Mouse (Mus musculus): ENCODE measurements around the gene Mast2. TPM values are rescaled to one million over a fixed set of nuclear protein-coding genes. Genes with fewer than 3 reads are reported as not detected.
A peak's percentile ranks its signal among the peaks of the same experiment; 100 is the strongest.

Mast2 gene
- total RNA-seq, 2 experiments from 2014 or later = 96.5 to 104 TPM

GRCm38 (mm10) chr4:116421170-116421569, 42.8 kb downstream of the Mast2 start:
- intact Hi-C loops (cut with DNase I) = no loop called here
- DNase-seq = peak in 1 of 2 experiments; percentile 16

- DNase-seq = no peak
- intact Hi-C loops (cut with DNase I) = no loop called here
These were observed 51.0 kb downstream of the Mast2 start for GRCm38 (mm10) chr4:116412993-116413392.

GRCm38 (mm10) chr4:116411401-116411800, 52.6 kb downstream of the Mast2 start:
- no peak for DNase-seq
- intact Hi-C loops (cut with DNase I) = no loop called here

DNA sequence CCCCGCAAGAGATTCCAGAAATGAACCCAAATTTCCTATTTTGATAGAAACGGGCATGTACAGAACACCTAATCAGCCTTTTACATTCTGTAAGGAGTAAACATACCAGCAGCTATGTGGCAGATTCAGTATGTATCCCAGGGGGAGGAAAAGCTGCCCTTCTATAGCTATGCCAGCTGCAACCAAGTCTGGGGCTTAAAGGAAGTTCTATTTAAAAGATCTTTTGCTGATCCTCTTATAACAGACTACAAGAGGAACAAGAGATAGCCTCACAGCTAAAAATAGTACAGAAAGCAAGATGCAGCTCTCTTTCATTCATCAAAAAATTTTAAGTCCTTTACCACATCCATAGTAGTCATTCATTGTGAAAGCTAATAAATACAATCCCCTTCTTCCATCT, 57.3 kb downstream of the Mast2 start:
- DNase-seq = no peak
- intact Hi-C loops (cut with DNase I) = no loop called here

DNA sequence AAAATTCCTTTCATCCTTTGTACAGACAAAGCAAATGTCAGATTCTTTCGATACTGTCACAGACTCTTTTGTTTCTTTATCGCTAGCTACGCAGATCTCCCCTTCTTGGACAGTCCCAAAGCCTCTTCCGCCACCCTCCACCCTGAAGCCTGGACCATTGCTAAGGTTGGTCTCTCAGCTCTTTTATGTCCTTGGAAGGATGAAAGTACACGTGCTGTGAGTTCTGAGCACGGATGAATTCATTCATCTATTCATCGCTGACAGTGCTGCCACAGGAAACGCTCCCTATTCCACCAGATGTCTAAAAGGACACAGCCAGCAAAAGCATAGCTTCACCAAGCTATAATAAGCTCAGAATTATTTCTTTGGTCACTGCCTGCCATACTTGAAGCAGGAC, 58.0 kb downstream of the Mast2 start:
- DNase-seq = peak in 1 of 2 experiments; percentile 5
- intact Hi-C loops (cut with DNase I) = no loop called here

DNA sequence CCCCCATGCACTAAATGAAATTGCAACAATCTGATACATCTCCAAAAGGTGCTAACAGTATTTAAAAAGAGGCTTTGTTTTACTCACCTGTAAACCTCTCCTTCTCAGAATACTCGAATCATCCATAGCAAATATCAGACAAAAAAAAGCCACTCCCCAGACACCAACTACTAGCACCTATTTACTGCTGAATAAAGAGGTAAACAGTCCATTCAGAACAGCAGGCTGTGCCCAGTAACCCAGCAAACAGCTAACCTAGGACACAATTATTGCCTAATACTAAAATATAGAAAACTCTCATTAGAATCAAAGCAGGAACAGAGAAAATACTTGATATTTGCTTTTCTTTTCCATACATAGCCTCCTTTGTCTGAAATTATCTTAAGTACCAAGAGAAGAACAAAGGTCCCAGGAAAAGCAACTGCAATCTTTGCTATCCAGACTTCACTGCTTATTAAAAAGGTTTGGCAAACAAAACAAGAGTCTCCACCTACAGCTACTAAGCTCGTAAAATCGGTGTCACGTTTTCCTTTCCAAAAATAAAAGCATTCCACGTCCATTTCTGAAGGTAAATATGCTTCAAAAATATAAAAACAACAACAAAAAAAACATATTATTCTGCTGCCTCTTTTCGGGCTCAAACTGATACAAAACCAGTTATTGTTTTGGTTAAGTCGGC, 58.6 kb downstream of the Mast2 start:
- intact Hi-C loops (cut with DNase I) = no loop called here
- DNase-seq = no peak

GRCm38 (mm10) chr4:116403884-116404283, 60.1 kb downstream of the Mast2 start:
- intact Hi-C loops (cut with DNase I) = loop anchor here (5.0 kb wide), 1 partner anchor 62 kb away; no protein-coding TSS in a partner anchor
- DNase-seq = peak in 1 of 2 experiments; percentile 14

DNA sequence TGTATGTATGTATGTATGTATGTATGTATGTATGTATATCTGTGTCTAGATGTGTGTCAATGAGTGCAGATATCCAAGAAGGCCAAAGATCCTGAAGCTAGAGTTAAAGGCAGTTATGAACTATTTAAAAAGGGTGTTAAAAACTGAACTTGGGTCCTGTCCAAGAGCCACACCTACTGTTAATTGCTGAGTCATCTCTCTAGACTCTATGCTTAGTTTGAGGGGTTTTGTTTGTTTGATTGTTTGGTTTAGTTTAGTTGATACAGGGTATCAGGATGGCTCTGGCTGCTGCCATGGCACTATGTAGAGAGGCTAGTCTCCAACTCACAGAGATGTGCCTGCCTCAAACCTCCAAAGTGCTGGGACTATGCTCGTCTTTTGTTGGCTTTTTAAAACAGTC, 61.3 kb downstream of the Mast2 start:
- no peak for DNase-seq
- intact Hi-C loops (cut with DNase I) = loop anchor here (5.0 kb wide), 1 partner anchor 60 kb away; no protein-coding TSS in a partner anchor

- intact Hi-C loops (cut with DNase I) = no loop called here
- DNase-seq = no peak
These were observed 65.9 kb downstream of the Mast2 start for GRCm38 (mm10) chr4:116398051-116398450.

GRCm38 (mm10) chr4:116377973-116378667, 85.9 kb downstream of the Mast2 start:
- intact Hi-C loops (cut with DNase I) = no loop called here
- DNase-seq = peak in 1 of 2 experiments; percentile 47

DNA sequence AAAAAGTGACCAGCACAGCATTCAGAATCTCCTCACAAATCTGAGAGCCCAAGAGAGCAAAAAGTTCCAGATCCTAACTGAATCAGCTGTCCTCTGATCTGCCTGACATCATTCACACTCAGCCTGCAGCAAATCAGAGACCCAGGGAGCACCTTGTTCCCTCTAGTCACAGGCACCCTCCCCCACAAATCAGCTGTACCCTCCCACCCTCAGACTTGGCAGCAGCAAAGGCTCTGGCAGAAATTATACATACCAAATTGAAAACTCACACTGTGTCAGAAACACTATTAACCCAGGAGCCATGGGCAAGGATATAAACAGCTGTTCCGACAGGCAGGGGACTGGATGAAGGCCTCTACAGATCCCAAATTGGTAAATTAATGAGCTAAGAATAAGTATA, 92.3 kb downstream of the Mast2 start:
- DNase-seq = peak; percentile 62 to 75
- intact Hi-C loops (cut with DNase I) = no loop called here

DNA sequence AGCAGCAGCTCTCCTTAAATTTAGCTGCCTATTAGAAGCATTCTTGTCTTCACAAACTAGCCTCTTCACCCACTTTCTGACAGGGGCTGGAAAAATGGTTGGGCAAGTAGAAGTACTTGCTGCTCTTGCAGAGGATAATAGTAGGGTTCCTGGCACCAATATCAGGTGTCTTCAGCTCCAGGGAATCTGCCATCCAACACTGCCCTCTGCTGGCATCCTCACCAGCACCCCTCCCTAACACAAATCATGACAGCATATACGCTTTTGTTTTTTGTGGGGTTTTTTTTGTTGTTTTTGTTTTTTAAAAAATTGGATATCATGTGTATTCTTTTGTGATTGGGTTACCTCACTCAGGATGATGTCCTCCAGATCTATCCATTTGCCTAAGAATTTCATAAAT, 105.9 kb downstream of the Mast2 start:
- no peak for DNase-seq

GRCm38 (mm10) chr4:116352919-116353318, 111.1 kb downstream of the Mast2 start:
- intact Hi-C loops (cut with DNase I) = no loop called here
- no peak for DNase-seq

More for the DNA sequence above, 105.9 kb downstream of the Mast2 start:
- intact Hi-C loops (cut with DNase I) = no loop called here

GRCm38 (mm10) chr4:116352496-116352895, 111.5 kb downstream of the Mast2 start:
- intact Hi-C loops (cut with DNase I) = no loop called here
- no peak for DNase-seq

DNA sequence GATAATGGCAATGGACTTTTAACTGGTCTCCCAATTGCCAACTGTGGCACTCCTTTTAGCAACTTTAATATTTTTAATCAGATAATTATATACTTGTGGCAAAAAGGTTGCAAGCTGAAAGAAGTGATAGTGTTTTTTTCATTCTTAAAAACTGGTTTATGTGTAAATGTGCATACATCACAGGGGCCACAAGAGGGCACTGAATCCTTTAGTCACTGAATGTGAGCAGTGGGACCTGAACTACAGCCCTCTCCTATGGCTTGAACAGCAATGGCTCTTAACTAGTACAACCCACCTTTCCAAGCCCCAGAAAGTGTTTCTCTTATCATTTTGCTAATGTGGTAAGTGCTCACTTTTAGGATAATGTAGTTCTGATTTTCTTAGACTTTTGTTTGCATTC, 121.9 kb downstream of the Mast2 start:
- peak; percentile 49 to 73 for DNase-seq
- intact Hi-C loops (cut with DNase I) = loop anchor here (5.0 kb wide), 2 partner anchors 60 to 105 kb away; no protein-coding TSS in a partner anchor

GRCm38 (mm10) chr4:116336294-116336693, 127.7 kb downstream of the Mast2 start:
- intact Hi-C loops (cut with DNase I) = no loop called here
- DNase-seq = no peak

GRCm38 (mm10) chr4:116329256-116329655, 134.7 kb downstream of the Mast2 start:
- intact Hi-C loops (cut with DNase I) = no loop called here
- DNase-seq = no peak

- intact Hi-C loops (cut with DNase I) = no loop called here
- DNase-seq = peak in 1 of 2 experiments; percentile 43
These were observed 141.9 kb downstream of the Mast2 start for GRCm38 (mm10) chr4:116322127-116322526.

- intact Hi-C loops (cut with DNase I) = no loop called here
- DNase-seq = no peak
These were observed 146.4 kb downstream of the Mast2 start for GRCm38 (mm10) chr4:116317575-116317974.

- DNase-seq = no peak
- intact Hi-C loops (cut with DNase I) = no loop called here
These were observed 159.4 kb downstream of the Mast2 start for GRCm38 (mm10) chr4:116304551-116304950.

DNA sequence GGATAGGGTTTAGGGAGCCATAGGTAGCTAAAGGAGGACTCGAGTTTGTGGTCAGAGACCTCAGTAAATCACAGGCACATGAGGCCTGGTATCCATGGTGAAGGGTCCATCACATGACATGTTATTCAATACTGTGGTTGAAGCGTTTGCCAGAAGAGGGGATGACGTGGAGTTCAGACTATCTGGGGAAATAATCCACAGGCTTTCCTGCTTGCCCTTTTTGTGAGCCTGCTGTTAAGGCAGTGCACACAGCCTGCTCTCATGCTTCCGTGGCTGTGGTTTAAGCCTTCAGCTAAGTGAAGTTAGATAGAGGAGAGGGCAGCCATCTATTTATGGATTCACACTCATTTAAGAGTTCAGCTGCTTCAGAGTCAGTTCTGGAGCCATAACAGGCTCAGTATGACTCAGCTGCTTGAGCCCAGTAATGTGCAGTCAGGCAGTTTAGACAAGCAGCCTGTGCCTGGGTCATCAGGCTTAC, 163.1 kb downstream of the Mast2 start:
- intact Hi-C loops (cut with DNase I) = no loop called here
- peak in 1 of 2 experiments; percentile 19 for DNase-seq

GRCm38 (mm10) chr4:116293296-116293695, 170.7 kb downstream of the Mast2 start:
- intact Hi-C loops (cut with DNase I) = no loop called here
- no peak for DNase-seq

Measured in heart, postnatal 14 days (tissue).